Mouse (Mus musculus) lung, postnatal 0 days (tissue): ENCODE results near the gene Nod2. TPM values are rescaled to one million over a fixed set of nuclear protein-coding genes. Genes with fewer than 3 reads are reported as not detected.

Source experiments
- ATAC-seq: fragments of 200-750 bp; cut with Nextera tagmentation; 2 replicates; pipeline ENCODE4 v1.8.0; 2017; ENCODE audit warnings: moderate library complexity
- DNase-seq: peaks from one replicate; pipeline ENCODE4 v3.0.0-alpha.2; 2016; ENCODE audit warnings: low spot score
- H3K27ac ChIP-seq: fragments of 300-500 bp; sonication (generic); 2 replicates; pipeline ENCODE4 v1.5.1; 2014; ENCODE audit warnings: antibody characterized with exemption, mild to moderate bottlenecking, low read length, mixed read lengths
- H3K27me3 ChIP-seq: fragments of 300-500 bp; sonication (generic); replicated peaks from 2 replicates; pipeline ENCODE4 v1.6.1; 2014; ENCODE audit warnings: low read length, mixed read lengths; ENCODE audit not compliant: insufficient read depth
- H3K36me3 ChIP-seq: fragments of 300-500 bp; sonication (generic); 2 replicates; pipeline ENCODE4 v1.6.1; 2014; ENCODE audit warnings: low read length, mixed read lengths; ENCODE audit not compliant: insufficient read depth
- H3K4me1 ChIP-seq: fragments of 300-500 bp; sonication (generic); 2 replicates; pipeline ENCODE4 v1.6.1; 2014; ENCODE audit warnings: antibody characterized with exemption, low read depth, low read length, mixed read lengths; ENCODE audit not compliant: insufficient read depth
- H3K4me2 ChIP-seq: fragments of 300-500 bp; sonication (generic); replicated peaks from 2 replicates; pipeline ENCODE4 v1.6.1; 2014; ENCODE audit warnings: low read depth, mild to moderate bottlenecking, low read length, moderate library complexity, mixed read lengths
- H3K4me3 ChIP-seq: fragments of 300-500 bp; sonication (generic); 2 replicates; pipeline ENCODE4 v1.5.1; 2014; ENCODE audit warnings: low read depth, low read length
- H3K9ac ChIP-seq: fragments of 300-500 bp; sonication (generic); replicated peaks from 2 replicates; pipeline ENCODE4 v1.6.1; 2014; ENCODE audit warnings: low read depth, mild to moderate bottlenecking
- H3K9me3 ChIP-seq: fragments of 300-500 bp; sonication (generic); 2 replicates; pipeline ENCODE4 v1.6.1; 2016; ENCODE audit warnings: low read length, mixed read lengths
- CTCF ChIP-seq: IDR thresholded peaks from 2 replicates; pipeline ENCODE4 v1.5.1; 2016; ENCODE audit warnings: antibody characterized with exemption, mild to moderate bottlenecking
- EP300 ChIP-seq: IDR thresholded peaks from 2 replicates; pipeline ENCODE4 v1.6.1; 2016; ENCODE audit warnings: antibody characterized with exemption, mild to moderate bottlenecking, control low read depth
- WGBS: fragments of 180-500 bp; shearing (Covaris S2); extraction: QIAGEN DNeasy Blood & Tissue Kit; methylation state at CpG from one replicate; pipeline ENCODE4 v1.1.7; 2014; 5-methylcytosine and 5-hydroxymethylcytosine counted together
- polyA plus RNA-seq: library from polyadenylated mRNA; unstranded; fragments of >200 nt; fragmentation: Nextera tagmentation; extraction: Ambion mirVana; gene quantifications from 2 replicates; pipeline ENCODE4 v1.2.1, GENCODE M21; 2015

The Nod2 gene
- polyA plus RNA-seq, 1 experiment from 2014 or later: 0.27 TPM

- Histone ChIP-seq H3K4me2 (peak overlapping the region; percentile 73), H3K4me1 (peaks cover 4% of the 10 kb centered on the region; the same call in 1 of the 2 replicates), H3K27ac (no peak overlapping the region), H3K4me3 (peak overlapping the region; percentile 37), H3K27me3 (no peaks in the 10 kb centered on the region; the same call in 1 of the 2 replicates), H3K36me3 (no peaks in the 10 kb centered on the region), H3K9ac (0 out of 2 replicates have a peak overlapping the region, but pooled peaks have one; percentile 32), H3K9me3 (no peaks in the 10 kb centered on the region)
- WGBS: 60% methylated on average over 14 of the region's 14 CpGs
- TF ChIP-seq EP300: no peak
- TF ChIP-seq CTCF: no peak
- DNase-seq (no peak), ATAC-seq (no peak)
Measured at GRCm38 (mm10) chr8:88628001-88628774, 18.9 kb upstream of the Nod2 start.

DNA sequence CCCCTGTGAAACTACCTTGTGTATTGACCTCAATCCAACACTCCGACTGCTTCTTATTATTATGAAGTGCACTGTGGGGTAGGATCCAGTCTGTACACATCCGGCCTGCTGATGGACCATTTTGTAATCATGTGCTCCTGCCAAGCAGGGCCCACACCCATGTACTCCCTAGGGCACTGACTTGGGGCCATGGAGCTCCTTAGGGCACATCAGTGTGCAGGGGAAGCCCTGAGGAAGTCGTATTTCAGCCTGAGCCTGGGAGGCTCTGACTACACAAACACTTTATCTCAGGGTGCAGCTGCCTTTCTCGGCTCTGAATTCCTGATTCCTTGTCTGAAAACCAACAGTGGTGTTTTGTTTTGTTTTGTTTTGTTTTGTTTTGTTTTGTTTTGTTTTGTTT is 16.9 kb upstream of the Nod2 start:
- no peak overlapping the region for H3K4me3 ChIP-seq
- peak; percentile 21; the same call in 1 of the 2 replicates for ATAC-seq
- H3K36me3 ChIP-seq: no peaks in the 10 kb centered on the region
- no peaks in the 10 kb centered on the region for H3K9me3 ChIP-seq
- DNase-seq: no peak
- no peak overlapping the region for H3K4me2 ChIP-seq
- TF ChIP-seq EP300: no peak
- no peak for TF ChIP-seq CTCF
- H3K27ac ChIP-seq: no peak overlapping the region
- 62% methylated on average over 4 of the region's 4 CpGs for WGBS
- peaks cover 8% of the 10 kb centered on the region; the same call in 1 of the 2 replicates for H3K4me1 ChIP-seq
- H3K27me3 ChIP-seq: no peaks in the 10 kb centered on the region; the same call in 1 of the 2 replicates
- H3K9ac ChIP-seq: no peak overlapping the region

- Histone ChIP-seq H3K9me3 (no peaks in the 10 kb centered on the region), H3K36me3 (no peaks in the 10 kb centered on the region), H3K4me3 (no peak overlapping the region), H3K9ac (no peak overlapping the region), H3K27me3 (no peaks in the 10 kb centered on the region; the same call in 1 of the 2 replicates), H3K4me2 (no peak overlapping the region), H3K4me1 (peaks cover 13% of the 10 kb centered on the region; the same call in 1 of the 2 replicates), H3K27ac (no peak overlapping the region)
- peak; percentile 53 for TF ChIP-seq CTCF
- no peak for TF ChIP-seq EP300
- DNase-seq (peak; percentile 64), ATAC-seq (no peak)
Measured at GRCm38 (mm10) chr8:88631081-88631480, 16.0 kb upstream of the Nod2 start.

DNA sequence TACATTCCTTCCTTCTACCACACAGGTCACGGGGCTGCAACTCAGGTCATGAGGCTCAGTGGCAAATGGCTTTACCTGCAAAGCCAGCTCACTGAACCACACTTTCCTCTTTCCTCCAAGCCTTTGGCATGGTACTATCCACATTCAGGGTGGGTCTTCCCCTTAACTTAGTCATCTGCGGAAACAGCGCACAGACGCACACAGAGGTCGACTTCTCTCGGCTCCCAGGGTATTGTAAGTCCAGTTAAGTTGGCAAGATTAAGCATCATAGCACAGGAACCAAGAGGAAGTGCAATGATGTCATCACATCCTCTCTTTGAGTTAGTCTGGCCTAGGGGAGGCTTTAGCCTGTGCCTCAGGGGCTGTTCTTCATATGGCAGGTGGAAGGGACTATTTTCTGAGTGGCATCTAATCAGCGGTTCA is 13.8 kb upstream of the Nod2 start:
- Histone ChIP-seq H3K4me2 (no peak overlapping the region), H3K4me3 (no peak overlapping the region), H3K27me3 (no peaks in the 10 kb centered on the region), H3K9ac (no peak overlapping the region), H3K4me1 (peaks cover 10% of the 10 kb centered on the region; the same call in 1 of the 2 replicates), H3K36me3 (no peaks in the 10 kb centered on the region), H3K9me3 (no peaks in the 10 kb centered on the region), H3K27ac (peak overlapping the region; percentile 44; the same call in 1 of the 2 replicates)
- TF ChIP-seq EP300: peak; percentile 83
- TF ChIP-seq CTCF: no peak
- DNase-seq (peak; percentile 82), ATAC-seq (peak; percentile 80)
- 50% methylated on average over 7 of the region's 7 CpGs for WGBS

GRCm38 (mm10) chr8:88635474-88636397 is 11.4 kb upstream of the Nod2 start, which contains the start of gene Snx20:
Snx20 (minus strand) TSS chr8:88636128.
- no peaks in the 10 kb centered on the region for H3K9me3 ChIP-seq
- TF ChIP-seq CTCF (no peak), EP300 (no peak)
- ATAC-seq: peak; percentile 55
- H3K4me2 ChIP-seq: peak within 1 kb of the TSS; percentile 33
- DNase-seq: peak; percentile 63
- H3K27ac ChIP-seq: peak within 1 kb of the TSS; percentile 22
- peak within 1 kb of the TSS; percentile 15; the same call in 1 of the 2 replicates for H3K4me3 ChIP-seq
- no peaks in the 10 kb centered on the region for H3K36me3 ChIP-seq
- no peaks in the 10 kb centered on the region for H3K27me3 ChIP-seq
- H3K9ac ChIP-seq: peak within 1 kb of the TSS; percentile 16; the same call in 1 of the 2 replicates
- peaks cover 13% of the 10 kb centered on the region; the same call in 1 of the 2 replicates for H3K4me1 ChIP-seq
- WGBS: 66% methylated on average over 14 of the region's 14 CpGs
